Mouse (Mus musculus) bone marrow, adult 2 months (tissue): Measurements from ENCODE around the gene Gpr183.

ENCODE experiments used
- CTCF ChIP-seq: fragments of 200-500 bp; IDR thresholded peaks from 2 replicates; pipeline ENCODE4 v1.5.1; 2011; ENCODE audit warnings: low read length, control low read depth; ENCODE audit not compliant: control insufficient read depth, insufficient read depth
- POLR2A ChIP-seq: fragments of 200-500 bp; IDR thresholded peaks from 2 replicates; pipeline ENCODE4 v1.6.1; 2011; ENCODE audit warnings: low read depth, mild to moderate bottlenecking, control low read depth, low read length, borderline replicate concordance; ENCODE audit not compliant: control insufficient read depth

- TF ChIP-seq CTCF, result no peak
- no peak for TF ChIP-seq POLR2A
These were observed 38.1 kb downstream of the Gpr183 start for GRCm38 (mm10) chr14:121926901-121927300.
